Mouse (Mus musculus) c-Kit-positive CD71-negative TER-119-negative erythroid progenitor cells, embryonic 14.5 days (primary cell): ENCODE measurements around the gene Cacna1d.
A peak's percentile ranks its signal among the peaks of the same experiment; 100 is the strongest.

Source experiments
- DNase-seq: peaks from one replicate; pipeline ENCODE4 v3.0.0-alpha.2; 2013; ENCODE audit warnings: low read depth

The Cacna1d gene

DNA sequence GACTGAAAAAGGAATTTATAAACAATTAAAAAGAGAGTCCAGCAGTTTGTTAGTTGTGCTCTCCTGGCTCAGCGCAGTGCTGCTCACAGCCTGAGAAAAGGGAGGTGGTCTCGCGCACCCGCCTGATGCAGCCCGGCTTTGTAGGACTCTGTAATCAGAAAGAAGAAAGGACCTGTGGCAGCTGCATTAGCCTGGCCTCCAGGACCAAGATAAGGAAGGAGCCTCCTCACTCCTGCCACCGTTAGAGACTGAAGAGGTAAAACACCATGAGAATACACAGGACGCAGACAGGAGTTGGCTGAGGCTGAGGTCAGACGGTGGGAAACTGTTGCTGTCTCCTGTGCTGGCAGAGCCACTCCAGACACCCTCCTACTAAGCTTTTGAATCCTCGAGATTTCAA lies at the start of gene Cacna1d:
Cacna1d (minus strand) TSS at position 114 of the 400 bp plus-strand sequence.
- DNase-seq = no peak

DNA sequence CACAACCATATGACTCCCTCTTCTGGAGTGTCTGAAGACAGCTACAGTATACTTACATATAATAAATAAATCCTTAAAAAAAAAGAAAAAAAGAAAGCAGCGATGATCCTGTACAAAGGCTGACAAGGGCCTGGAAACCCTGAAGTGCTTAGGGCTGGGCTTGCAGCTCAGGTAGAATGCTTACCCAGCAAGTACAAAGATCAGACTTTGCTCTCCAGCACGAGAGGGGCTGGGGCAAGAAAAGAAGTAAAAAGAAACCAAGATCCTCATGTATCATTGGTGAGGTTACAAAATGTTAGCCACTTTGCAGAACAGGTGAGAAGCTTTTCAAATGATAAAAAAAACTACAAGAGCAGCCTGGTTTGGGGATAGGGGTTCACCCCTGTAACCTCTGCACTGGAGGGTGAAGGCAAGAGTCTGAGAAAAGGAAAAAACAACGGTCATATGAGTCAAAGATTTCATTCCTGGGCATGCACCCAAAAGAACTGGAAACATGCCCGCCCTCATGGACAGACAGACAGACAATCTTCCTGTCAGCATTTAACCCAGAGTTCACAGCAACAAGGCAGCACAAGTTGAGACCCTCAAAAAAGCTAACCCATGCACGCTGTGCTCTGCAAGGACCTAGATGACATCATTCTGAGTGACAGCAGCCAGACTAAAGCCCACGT lies 42.7 kb upstream of the Cacna1d start:
- no peak for DNase-seq

DNA sequence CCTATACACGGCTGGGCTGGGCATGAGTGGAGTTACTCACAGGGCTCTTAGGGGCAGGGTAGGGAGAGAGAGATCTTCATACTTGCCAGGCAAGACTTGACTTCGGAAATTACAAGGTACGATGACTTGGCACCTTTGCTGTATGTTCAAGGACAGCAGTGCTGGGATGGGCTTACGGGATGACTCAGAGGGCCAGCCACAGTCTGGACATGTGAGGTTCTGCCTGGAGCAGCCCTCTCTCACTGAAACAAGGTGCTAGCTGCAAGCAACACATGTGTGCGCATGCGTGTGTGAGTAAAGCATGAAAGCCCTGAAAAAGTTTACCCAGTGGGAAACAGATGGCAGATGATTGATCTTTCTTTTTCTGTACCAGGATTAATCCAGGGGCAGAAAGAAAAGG lies 40.6 kb upstream of the Cacna1d start:
- DNase-seq = no peak

DNA sequence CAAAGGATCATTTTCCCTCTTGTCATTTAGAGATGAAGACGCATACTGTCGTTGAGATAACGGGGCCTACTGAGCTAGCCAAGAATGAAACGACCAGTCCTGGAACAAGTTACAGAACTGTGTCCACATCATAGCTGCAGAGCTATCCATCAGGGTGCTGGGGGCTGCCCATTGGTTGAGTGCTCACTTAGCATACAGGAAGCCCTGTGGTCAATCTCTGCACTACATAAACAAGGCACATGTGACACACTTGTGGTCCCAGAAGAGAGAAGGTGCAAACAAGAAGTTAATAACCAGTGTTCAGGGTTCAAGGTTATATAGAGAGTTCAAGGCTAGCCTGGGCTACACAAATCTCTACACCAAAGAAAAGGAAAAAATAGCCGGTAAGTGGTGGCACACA lies 40.2 kb upstream of the Cacna1d start:
- DNase-seq = no peak

DNA sequence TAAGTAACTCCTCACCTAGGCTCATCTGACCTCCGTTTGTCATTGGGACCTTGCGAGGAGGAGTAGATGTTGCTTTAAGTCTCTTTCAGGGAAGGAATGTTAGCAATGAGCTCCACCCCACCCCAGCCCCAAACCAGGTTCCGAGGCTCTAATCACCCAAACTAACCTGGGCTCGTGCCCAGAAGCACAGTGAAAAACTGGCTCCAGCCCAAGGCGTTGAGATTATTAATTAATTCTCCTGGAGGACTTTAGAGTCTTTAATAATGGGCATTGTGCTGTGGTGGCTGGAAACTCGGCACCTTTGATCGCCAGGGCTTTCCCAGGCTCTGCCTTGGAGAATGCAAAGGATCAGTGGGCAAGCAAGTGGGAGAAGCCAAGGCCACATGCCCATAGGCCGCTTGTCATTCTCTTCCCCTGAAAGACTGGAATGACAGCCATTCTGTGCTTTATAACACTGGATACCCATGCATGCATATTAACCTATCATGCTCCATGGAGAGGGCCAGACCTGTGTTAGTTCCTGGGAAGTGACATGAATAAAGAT lies 39.5 kb upstream of the Cacna1d start:
- DNase-seq = no peak

DNA sequence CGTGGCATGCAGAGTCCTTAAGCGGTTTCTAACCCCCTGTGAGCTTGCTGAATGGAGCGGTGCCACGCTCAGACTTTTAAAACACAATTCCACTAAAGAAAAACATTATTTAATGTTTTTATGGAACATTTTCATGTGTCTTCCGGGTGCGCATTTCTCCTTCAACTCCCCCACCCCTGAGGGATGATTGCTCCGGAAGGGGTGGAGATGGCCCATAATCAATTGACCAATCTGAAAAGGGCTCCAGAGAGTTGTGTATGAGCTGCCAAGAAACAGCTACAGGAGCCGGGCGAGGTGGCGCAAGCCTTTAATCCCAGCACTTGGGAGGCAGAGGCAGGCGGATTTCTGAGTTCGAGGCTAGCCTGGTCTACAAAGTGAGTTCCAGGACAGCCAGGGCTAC lies 38.2 kb upstream of the Cacna1d start:
- DNase-seq = no peak

DNA sequence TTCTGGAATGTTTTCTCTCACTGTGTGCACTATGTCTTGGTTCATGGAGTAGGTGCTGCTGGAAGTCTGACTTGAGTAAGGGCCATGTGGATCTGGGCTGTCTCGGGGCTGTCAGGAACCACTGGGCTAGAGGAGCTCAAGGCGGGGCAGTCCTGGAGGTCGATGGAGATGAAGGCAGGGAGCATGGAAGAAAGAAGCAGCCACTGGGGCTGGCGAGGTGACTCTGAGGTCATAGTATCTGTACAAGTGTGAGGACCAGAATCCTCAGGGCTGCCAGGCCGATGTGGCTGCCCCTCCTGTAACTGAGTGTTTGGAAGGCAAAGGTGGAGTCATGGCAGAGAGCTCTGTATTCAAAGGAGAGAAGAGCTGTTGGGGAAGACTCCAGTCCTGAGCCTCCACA lies 37.7 kb upstream of the Cacna1d start:
- DNase-seq = no peak

DNA sequence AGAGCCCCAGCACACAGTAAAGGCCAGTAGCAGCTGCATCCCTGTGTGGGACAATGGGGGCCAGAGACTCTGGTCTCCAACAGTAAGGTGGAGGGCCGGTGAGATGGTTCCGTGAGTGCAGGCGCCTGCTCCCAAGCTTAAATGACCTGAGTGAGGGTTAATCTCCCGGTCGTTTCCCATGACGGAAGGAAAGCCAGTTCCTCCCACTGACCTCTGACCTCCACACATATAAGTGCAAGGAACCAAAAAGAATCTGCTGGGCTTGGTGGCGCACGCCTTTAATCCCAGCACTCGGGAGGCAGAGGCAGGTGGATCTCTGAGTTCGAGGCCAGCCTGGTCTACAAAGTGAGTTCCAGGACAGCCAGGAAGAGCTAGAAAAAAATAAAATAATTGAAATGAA lies 37.1 kb upstream of the Cacna1d start:
- no peak for DNase-seq

DNA sequence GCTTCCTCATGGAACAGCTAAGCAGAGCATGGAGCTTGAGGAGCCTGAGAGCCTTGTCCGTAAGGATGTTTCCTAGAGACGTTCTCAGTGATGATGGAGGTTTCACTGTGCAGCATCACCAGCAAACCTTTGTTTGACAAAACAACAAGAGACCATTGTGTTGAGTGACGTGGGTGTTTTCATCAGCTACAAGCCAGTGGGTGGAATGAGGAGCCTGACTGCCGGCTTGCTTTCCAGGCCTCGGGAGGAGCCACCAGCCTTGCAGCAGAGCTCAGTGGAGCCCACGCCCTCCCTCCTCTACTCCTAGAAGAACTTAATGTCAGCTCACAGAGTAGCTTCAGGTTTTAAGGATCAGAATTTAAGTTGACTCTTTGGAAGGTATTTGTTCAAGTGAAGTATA lies 32.1 kb upstream of the Cacna1d start:
- no peak for DNase-seq

DNA sequence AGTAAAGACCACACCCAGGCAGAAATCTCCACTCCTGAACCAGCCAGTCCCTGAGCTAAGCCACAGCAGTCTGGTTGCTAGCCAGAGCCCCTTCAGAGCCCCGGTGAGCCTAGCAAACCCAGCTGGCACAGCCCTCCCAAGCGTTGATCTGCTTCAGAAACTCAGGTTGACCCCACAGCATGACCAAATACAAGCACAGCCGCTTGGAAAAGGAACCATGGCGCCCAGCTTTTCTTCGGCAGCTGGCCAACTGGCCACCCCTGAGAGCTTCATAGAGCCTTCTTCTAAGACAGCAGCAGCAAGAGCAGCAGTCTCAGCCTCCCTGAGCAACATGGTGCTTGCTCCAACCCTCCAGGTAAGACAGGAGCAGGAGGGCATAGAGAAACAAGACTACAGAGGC lies 28.1 kb upstream of the Cacna1d start:
- no peak for DNase-seq

DNA sequence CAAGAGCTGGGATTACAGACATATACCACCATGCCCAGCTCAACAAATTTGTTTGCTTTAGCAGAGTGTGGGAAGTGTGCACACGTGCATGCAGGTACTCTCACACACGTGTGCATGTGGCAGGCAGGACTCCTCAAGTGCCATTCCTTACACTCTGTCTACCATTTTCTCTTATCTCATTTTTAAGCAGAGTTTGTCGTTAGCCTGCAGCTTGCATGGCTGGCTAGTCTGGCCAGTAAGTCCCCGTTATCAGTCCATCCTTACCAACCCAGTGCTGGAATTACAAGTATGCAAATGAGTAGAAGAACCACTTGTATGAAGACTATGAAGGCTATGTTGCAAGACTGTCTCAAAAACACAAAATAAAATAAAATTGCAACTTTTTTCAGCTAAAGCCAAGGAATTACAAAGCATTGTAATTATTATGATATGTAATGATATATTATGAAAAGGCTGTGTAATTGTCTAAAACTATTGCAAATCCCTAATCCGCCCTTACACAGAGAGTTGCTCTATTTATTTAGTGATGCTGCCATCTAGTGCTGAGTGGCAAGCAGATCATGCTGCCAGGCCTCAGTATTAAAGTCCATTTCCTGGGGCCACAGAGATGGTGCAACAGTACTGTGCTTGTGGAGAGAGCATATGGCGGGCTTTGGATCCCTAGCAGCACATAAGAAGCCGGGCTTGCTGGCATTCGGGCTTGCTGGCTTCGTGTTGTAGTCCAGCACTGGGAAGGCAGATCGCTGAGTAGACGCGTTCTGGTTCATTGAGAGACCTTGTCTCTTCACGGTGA lies 24.9 kb upstream of the Cacna1d start:
- peak; percentile 32 for DNase-seq

DNA sequence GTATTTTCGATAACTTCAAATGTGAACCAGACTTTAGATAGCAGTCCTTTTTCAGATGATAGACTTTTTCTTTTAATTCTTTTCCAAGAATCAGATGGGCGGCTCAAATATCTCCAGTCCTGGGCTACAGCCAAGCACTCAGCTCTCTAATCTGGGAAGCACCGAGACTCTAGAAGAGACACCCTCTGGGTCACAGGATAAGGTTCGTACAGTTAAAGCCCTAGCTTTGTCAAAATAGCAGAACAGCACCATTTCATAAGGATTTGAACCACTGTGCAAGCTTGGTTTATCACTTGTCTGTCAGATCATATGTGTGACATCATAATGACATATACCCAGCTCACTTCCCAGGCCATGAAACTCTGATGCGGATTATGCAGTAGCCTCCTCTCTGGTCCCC lies 21.6 kb upstream of the Cacna1d start:
- no peak for DNase-seq

DNA sequence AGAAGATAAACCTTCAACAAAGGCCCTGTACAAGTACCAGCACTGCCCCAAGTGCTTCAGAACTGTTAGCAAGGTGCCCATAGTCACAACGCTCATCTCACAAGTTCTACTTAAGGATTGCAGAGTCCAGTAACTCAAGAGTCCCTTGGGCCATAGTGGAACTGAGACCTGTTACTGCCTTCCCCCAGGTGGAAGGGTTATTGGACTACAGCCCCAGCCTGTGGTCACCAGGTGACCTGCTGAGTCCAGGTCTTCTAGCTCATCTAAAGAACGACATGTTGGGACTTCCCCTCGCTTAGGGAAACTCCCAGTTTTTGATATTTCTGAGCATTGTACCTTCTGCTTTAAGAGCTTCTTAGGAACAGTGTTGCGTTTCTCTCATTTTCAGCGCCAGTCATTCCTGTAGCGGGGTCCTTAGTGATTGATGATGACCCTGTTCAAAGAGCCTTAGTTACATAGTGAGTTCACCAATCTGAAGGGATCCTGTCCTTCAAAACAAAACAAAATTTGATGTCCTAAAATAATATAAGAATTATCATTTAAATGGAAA lies 19.0 kb upstream of the Cacna1d start:
- DNase-seq = no peak

DNA sequence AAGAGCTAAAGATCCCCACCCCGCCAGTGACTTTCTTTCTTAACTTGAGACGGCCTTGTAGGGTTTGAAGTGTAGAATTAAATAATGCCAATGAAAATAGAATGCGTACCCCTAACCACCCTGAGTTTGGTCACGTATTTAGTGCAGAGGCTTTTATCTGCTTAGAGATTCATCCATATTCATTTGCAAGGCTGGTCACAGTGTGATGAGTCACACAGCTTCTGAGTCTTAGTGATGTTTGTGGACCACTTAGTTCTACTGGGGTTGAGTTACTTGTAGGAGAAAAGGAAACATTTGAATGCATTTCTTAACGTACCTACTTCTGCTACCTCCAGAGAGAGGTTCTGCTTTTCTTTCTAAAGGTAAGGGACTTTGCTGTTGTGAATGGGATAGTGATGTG lies 13.7 kb upstream of the Cacna1d start:
- no peak for DNase-seq

DNA sequence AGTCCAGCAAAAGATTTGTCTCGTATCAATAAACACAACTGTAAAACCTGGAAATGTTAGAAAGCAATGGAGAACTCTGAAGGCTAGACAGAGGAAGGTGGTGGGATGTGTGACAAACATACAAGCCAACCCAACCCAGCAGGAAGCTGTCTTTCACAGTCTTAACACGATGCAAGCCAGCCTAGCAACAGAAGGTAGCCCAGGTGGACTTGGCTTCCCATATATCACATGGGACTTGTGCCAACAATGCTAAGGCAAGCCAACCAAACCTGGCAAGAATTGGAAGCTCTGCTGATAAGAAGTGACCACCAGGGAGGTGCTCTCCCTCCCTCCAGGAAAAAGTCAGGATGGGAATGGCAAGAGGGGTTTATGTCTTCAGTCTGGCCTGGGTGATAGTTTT lies 6.9 kb upstream of the Cacna1d start:
- no peak for DNase-seq

DNA sequence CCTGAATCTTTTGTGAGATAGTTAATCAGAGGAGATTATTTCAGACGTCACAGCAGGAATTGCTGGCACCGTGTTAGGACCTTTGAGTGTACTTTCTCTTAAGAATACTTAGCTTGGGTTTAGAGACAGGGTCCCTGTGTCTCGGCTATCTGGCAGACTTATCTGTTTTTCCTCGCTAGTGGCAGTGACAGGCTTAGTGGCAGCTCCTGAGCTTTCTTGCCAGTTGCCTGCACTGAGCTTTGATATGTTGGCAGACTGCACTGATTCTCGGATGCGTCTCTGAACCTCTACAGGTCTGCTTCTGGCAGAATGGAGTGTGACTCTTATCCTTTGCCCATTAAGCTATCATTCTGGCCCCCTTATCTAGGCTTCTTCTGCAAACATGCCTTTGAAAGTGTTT lies 3.7 kb upstream of the Cacna1d start:
- DNase-seq = no peak

DNA sequence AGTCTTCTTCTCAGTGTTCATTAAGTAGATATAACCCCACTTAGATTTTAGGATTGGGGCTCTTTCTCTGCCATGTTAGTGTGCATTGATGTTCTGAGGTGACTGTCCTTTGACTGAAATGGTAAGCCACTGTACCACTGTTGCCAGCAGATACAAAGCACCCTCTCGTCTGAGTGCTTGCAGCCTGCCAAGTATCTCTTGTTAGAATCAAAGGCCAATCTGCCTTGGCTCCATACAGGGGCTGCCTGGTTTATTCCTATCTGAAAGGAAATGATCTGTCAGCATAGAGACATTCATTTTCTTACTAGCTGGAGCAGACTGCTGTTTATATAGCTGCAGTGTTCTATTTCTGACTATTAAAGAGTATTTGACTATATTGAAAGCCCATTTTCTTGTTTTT lies 2.0 kb upstream of the Cacna1d start:
- DNase-seq = no peak

DNA sequence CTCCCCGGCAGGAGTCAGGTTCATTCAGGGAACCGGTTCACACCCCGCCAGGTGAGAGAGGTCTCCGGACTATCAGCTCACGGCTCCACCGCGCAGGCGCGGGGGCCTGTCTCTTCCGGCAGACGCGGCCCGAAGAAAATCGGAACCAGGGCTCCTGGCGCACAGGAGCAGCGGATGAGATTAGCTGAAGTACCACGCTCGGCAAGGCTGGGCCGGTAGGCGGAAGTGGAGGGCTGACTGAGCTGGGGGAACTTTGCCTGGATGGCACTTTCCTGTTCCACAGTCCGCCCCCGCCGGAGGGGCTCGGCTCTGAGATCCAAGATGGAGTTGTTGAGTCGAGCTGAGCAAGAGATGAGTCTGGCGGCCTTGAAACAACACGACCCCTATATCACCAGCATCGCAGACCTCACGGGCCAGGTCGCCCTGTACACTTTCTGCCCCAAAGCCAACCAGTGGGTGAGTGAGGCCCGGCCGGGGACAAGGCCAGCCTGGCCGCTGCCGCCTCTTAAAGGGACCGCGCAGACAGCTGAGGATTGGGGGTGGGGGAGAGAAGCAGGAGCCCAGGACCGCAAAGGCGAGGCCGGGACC lies 11.8 kb downstream of the Cacna1d start, which contains the start of gene Dcp1a:
Dcp1a (plus strand) TSS at position 175 of the 588 bp plus-strand sequence.
- DNase-seq = peak; percentile 94

DNA sequence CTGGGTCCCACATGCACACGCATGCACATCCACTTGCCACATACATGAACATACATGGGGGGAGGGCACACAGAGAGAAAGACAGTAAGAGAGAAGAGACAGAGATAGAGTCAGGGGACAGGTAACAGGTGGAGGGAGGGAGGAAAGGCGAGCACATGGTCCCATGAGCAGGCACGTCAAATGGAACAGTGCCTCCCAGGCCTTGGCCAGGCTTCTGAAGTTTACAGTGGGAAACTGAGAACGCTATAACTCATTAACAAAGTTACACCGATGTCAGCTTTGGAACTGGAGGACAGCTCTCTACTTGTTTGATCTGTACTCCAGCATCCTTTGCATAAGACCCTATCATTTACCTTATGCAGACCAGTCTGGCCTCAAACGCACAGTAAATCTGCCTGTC lies 16.8 kb downstream of the Cacna1d start:
- no peak for DNase-seq

DNA sequence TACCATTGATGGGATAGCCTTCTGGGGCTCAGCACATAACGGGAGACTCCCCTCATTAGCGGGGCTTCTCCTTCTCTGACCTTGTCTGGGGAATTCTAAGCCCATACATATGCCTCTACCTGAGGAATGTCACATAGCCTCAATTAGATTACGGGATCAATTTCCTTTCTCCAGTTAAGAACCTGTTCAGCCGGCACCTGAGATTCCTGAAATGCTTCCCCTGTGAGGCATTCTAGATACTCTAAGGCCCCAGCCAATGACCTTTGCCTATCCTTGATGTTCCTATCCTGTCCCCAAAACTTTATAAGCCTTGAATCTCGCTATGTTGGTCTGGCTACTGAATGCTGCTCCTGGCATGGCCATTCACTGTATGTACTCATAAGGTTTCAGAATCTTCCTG lies 17.6 kb downstream of the Cacna1d start:
- no peak for DNase-seq

DNA sequence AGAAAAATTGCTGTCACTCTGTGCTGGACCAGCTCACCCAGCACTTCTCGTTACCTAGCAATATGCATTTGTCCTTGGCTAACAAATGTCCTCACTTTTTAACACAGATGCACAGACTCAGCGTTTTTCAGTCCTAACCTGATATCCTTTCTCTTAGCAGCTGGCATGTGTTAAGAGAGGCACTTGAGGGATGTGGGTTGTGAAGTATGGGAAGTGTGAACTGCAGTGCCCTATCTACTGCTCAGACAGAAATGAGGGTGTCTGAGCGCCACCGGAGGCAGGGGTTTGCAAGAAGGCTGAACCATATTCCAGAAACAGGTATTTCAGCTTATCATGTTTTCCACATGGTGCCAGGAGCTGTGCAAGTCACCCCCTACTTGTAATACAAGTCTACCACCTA lies 27.9 kb downstream of the Cacna1d start:
- DNase-seq = no peak

DNA sequence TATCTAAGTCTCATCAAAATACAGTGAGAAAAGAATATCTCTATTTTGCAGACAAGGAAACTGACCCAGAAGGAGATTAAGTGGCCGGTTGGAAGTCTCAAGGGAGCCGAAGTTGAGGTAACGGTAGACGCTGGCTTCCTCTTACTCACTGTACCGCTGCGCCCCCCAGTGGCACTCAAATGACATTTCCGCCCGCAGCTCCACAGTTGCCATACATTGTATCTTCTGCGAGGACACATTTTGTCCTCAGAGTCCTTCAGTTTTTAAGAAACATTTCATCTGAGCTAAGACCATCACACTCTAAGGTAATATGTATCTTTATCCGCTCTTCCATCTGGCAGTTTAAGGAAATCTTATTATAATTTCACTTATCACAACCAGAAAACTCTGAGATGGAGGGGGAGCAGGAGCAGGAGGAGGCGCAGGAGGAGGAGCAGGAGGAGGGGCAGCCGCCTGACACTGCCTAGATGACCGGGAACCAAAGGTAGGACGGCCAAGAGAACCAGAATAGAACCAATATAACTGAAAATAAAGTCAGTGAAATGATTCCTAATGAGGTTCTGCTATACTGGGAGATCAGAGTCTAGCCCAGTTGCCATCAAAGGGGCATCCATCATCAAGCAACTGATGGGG lies 31.2 kb downstream of the Cacna1d start:
- peak; percentile 62 for DNase-seq
